Mouse (Mus musculus) midbrain, embryonic 13.5 days (tissue): ENCODE data around the gene Dus3l. TPM values are rescaled to one million over a fixed set of nuclear protein-coding genes. Genes with fewer than 3 reads are reported as not detected.

Source experiments
- ATAC-seq: fragments of 200-750 bp; cut with Nextera tagmentation; 2 replicates; pipeline ENCODE4 v1.8.0; 2017; ENCODE audit warnings: mild to moderate bottlenecking, moderate TSS enrichment, moderate library complexity
- H3K27ac ChIP-seq: fragments of 300-500 bp; sonication (generic); 2 replicates; pipeline ENCODE4 v1.5.1; 2015; ENCODE audit warnings: inconsistent platforms, mild to moderate bottlenecking, moderate library complexity
- H3K27me3 ChIP-seq: fragments of 300-500 bp; sonication (generic); 2 replicates; pipeline ENCODE4 v1.6.1; 2015; ENCODE audit warnings: mild to moderate bottlenecking, inconsistent platforms
- H3K36me3 ChIP-seq: fragments of 300-500 bp; sonication (generic); 2 replicates; pipeline ENCODE4 v1.6.1; 2015; ENCODE audit warnings: mild to moderate bottlenecking, inconsistent platforms
- H3K4me1 ChIP-seq: fragments of 300-500 bp; sonication (generic); replicated peaks from 2 replicates; pipeline ENCODE4 v1.6.1; 2015; ENCODE audit warnings: inconsistent platforms
- H3K4me2 ChIP-seq: fragments of 300-500 bp; sonication (generic); replicated peaks from 2 replicates; pipeline ENCODE4 v1.6.1; 2015; ENCODE audit warnings: moderate library complexity, mild to moderate bottlenecking, inconsistent platforms
- H3K4me3 ChIP-seq: fragments of 300-500 bp; sonication (generic); replicated peaks from 2 replicates; pipeline ENCODE4 v1.5.1; 2015; ENCODE audit warnings: mild to moderate bottlenecking, inconsistent platforms
- H3K9ac ChIP-seq: fragments of 300-500 bp; sonication (generic); replicated peaks from 2 replicates; pipeline ENCODE4 v1.6.1; 2015; ENCODE audit warnings: mild to moderate bottlenecking, inconsistent platforms
- H3K9me3 ChIP-seq: fragments of 300-500 bp; sonication (generic); 2 replicates; pipeline ENCODE4 v1.6.1; 2016; ENCODE audit warnings: mild to moderate bottlenecking, inconsistent platforms
- WGBS: fragments of 180-500 bp; shearing (Covaris S2); methylation state at CpG from one replicate; pipeline ENCODE4 v1.1.7; 2015; 5-methylcytosine and 5-hydroxymethylcytosine counted together
- polyA plus RNA-seq: library from polyadenylated mRNA; unstranded; fragments of >200 nt; fragmentation: Nextera tagmentation; extraction: Ambion mirVana; gene quantifications from 2 replicates; pipeline ENCODE4 v1.2.1, GENCODE M21; 2015

Dus3l gene
- polyA plus RNA-seq, 1 experiment from 2014 or later = 63.7 TPM

DNA sequence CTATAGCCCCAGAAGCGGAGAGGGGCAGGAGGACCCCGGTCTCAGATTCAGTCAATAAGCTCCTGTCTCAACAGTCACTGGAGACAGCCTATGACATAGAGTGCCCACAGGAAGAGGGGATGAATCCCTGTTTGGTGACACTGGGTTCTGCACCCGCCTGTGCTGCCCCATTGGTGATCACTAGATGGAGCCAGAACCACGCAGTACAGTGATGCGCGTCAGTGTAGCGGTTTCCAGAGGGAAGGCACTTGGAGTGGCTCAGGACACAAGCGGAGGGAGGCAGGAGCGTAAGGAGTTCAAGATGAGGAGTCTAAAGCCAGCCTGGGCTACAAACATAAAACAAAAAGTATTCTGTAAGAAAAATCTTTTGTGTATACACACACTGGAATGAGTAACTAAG, 44.0 kb downstream of the Dus3l start:
- peak; percentile 79 for ATAC-seq
- Histone ChIP-seq H3K9me3 (no peaks in the 10 kb centered on the region), H3K4me1 (peaks cover 43% of the 10 kb centered on the region), H3K27me3 (peaks cover 28% of the 10 kb centered on the region), H3K4me2 (no peak overlapping the region), H3K36me3 (no peaks in the 10 kb centered on the region), H3K27ac (no peak overlapping the region), H3K4me3 (no peak overlapping the region), H3K9ac (no peak overlapping the region)
- WGBS = 7% methylated on average over 9 of the region's 9 CpGs

DNA sequence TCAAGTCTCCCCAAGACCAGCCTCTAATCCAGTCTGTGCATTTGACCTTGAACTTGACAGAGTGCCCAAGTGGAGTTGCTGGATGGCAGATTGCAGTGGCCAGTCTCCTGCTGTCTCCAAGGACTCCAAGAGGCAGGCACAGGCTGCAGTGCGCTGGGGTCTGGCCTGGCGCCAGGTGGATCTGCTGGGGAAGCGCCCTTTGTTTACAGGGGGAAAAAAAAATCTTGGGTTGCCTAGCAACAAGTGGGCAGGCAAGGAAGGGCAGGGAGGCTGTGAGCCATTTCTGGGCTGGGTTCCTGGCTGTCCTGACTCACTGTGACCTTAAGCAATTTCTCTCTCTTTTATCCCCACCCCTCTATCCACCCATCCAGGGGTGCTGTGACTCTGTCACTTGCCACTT, 45.7 kb downstream of the Dus3l start:
- no peaks in the 10 kb centered on the region for H3K9me3 ChIP-seq
- no peak overlapping the region for H3K4me3 ChIP-seq
- peaks cover 29% of the 10 kb centered on the region for H3K27me3 ChIP-seq
- peak overlapping the region; percentile 67 for H3K27ac ChIP-seq
- H3K4me2 ChIP-seq = no peak overlapping the region; the same call in 1 of the 2 replicates
- peak overlapping the region; percentile 4; the same call in 1 of the 2 replicates for H3K9ac ChIP-seq
- peak; percentile 54 for ATAC-seq
- H3K36me3 ChIP-seq = no peaks in the 10 kb centered on the region
- peaks cover 58% of the 10 kb centered on the region for H3K4me1 ChIP-seq
- WGBS = 0% methylated on average over 3 of the region's 3 CpGs

DNA sequence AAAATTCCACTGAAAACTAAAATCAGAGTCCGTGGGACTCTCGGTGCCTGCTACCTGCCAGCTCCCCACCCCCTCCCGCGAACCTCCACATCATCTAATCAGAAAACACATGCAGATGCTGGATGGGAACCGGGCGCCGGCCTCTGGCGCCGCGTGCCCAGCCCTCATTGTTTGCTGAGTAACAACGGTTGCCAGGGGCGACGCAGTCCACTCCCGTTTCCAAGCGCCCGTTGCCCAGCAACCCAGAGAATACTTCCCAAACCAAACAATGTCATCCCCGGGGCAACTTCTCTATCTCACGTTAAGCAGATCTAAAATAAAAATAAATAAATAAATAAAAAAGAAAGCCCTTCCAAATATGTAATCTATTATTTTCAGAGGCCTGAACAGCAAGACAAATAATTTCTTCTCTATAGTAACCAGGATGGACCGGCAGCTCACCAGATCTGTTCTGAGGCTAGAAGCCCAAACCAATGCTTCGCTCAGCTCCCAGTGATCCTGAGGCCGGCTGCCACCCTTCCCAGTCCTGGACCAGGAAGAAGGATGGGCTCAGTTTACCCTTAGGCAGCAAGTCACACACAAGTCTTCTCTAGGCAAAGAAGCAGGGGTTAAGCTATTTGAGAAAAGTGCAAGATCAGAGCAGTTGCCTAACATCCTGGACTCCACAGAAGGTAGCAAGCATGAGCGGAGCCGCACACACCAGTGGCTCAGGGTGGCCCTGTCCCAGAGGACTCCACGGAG, 49.9 kb downstream of the Dus3l start:
- 6% methylated on average over 24 of the region's 24 CpGs for WGBS
- H3K4me2 ChIP-seq = peak overlapping the region; percentile 36
- no peak overlapping the region; the same call in 1 of the 2 replicates for H3K9ac ChIP-seq
- peak; percentile 80 for ATAC-seq
- H3K4me1 ChIP-seq = peaks cover 60% of the 10 kb centered on the region
- H3K36me3 ChIP-seq = no peaks in the 10 kb centered on the region
- H3K27me3 ChIP-seq = peaks cover 46% of the 10 kb centered on the region
- no peak overlapping the region; the same call in 1 of the 2 replicates for H3K4me3 ChIP-seq
- no peaks in the 10 kb centered on the region for H3K9me3 ChIP-seq
- peak overlapping the region; percentile 92 for H3K27ac ChIP-seq

DNA sequence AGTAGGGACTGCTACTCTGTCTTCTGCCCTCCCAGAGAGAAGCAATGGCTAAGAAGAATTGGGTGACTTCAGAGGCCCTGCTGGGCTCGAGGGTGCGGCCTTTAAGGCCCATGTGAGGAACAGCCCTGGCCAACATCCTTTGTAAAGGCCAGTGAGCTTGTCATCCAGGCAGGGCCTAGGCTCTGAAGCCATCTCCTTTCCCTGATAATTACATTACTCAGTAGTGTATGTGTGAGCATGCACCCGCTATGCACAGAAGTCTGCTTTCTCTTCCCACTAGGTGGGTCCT, 50.4 kb downstream of the Dus3l start:
- Histone ChIP-seq H3K9ac (no peak overlapping the region; the same call in 1 of the 2 replicates), H3K27ac (peak overlapping the region; percentile 92), H3K9me3 (no peaks in the 10 kb centered on the region), H3K36me3 (no peaks in the 10 kb centered on the region), H3K4me3 (no peak overlapping the region), H3K27me3 (peaks cover 51% of the 10 kb centered on the region), H3K4me1 (peaks cover 59% of the 10 kb centered on the region), H3K4me2 (peak overlapping the region; percentile 36)
- ATAC-seq = peak; percentile 1; the same call in 1 of the 2 replicates
- 37% methylated on average over 3 of the region's 3 CpGs for WGBS

DNA sequence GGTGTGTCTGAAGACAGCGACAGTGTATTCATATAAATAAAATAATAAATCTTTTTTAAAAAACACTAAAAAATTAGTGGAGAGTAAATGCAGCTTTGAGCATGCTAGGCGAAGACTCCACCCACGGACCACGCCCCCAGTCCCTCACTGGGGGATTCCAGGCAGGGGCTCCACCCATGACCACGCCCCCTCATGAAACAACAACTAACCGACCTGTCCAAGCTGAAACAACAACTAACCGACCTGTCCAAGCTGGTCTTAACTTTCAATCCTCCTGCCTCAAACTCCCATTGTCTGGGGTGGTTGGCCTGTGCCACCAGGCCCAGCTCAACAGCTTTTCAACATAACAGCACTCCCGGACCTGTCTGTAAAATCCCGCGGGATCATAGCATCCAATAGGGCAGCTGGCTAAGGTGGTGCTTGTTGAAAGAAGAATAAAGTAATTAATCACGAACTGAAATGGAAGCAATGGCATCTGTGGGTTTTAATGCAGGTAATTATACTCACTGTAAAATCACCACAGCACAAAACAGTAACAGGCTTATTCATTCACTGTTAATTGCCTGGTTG, 53.6 kb downstream of the Dus3l start:
- no peak overlapping the region for H3K9ac ChIP-seq
- H3K9me3 ChIP-seq = no peaks in the 10 kb centered on the region
- H3K4me3 ChIP-seq = no peak overlapping the region
- peaks cover 33% of the 10 kb centered on the region for H3K4me1 ChIP-seq
- no peaks in the 10 kb centered on the region for H3K36me3 ChIP-seq
- no peak for ATAC-seq
- peaks cover 32% of the 10 kb centered on the region for H3K27me3 ChIP-seq
- 35% methylated on average over 11 of the region's 11 CpGs for WGBS
- H3K4me2 ChIP-seq = no peak overlapping the region
- no peak overlapping the region for H3K27ac ChIP-seq

DNA sequence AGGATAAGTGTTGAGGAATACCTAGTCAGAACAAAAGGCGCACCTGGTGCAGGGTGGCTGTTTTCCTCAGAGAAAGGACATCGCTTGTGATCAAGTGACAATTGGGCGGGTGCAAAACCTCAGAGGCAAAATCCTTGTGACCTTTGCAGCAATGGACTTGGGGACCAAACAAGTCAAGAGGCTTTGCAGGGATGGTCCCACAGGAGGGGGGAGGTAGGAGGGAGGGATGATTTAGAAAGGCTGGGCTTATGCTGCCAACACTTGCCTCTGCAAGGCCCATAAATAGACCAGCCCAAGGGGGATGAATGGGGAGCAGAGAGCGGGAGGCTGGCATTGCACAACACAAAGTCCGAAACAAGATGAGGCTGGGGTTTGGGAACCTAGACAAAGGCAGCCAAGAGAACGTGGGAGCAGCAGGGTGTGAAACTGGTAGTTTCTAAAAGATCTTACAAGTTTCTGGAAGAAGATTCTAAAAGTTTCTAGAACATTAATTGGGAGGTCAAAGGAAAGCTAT, 54.5 kb downstream of the Dus3l start:
- Histone ChIP-seq H3K9me3 (no peaks in the 10 kb centered on the region), H3K4me2 (no peak overlapping the region), H3K4me3 (no peak overlapping the region), H3K4me1 (peaks cover 24% of the 10 kb centered on the region), H3K9ac (no peak overlapping the region), H3K27me3 (peaks cover 27% of the 10 kb centered on the region), H3K36me3 (no peaks in the 10 kb centered on the region), H3K27ac (no peak overlapping the region)
- WGBS = 61% methylated on average over 6 of the region's 6 CpGs
- no peak for ATAC-seq

Other genes with a start within 250 kb of the Dus3l start
- gene Gm20219, start 210.4 kb upstream of the Dus3l start, polyA plus RNA-seq = 0.90 and 1.3 TPM in 2 replicates
- 74.1 and 89.0 TPM in 2 replicates for gene Safb2, start 180.2 kb upstream of the Dus3l start, polyA plus RNA-seq
- 112 and 127 TPM in 2 replicates for gene Safb, start 179.9 kb upstream of the Dus3l start, polyA plus RNA-seq
- 198 and 199 TPM in 2 replicates for gene 2410015M20Rik, start 155.0 kb upstream of the Dus3l start, polyA plus RNA-seq
- gene Rpl36, start 151.3 kb upstream of the Dus3l start, polyA plus RNA-seq = 1,197 and 1,215 TPM in 2 replicates
- 40.9 and 43.4 TPM in 2 replicates for gene Lonp1, start 137.9 kb upstream of the Dus3l start, polyA plus RNA-seq
- 1.8 and 2.0 TPM in 2 replicates for gene Catsperd, start 136.6 kb upstream of the Dus3l start, polyA plus RNA-seq
- gene Ranbp3, start 91.5 kb upstream of the Dus3l start, polyA plus RNA-seq = 108 and 109 TPM in 2 replicates
- 465 and 479 TPM in 2 replicates for gene Ndufa11, start 47.0 kb upstream of the Dus3l start, polyA plus RNA-seq
- gene Vmac, start 46.7 kb upstream of the Dus3l start, polyA plus RNA-seq = 15.5 and 18.2 TPM in 2 replicates
- 2.9 and 4.0 TPM in 2 replicates for gene Nrtn, start 7.2 kb upstream of the Dus3l start, polyA plus RNA-seq
- gene Prr22, start 5.5 kb downstream of the Dus3l start, polyA plus RNA-seq = 1.7 and 1.9 TPM in 2 replicates
- 4.0 and 6.3 TPM in 2 replicates for gene Rfx2, start 66.3 kb downstream of the Dus3l start, polyA plus RNA-seq
- not detected in 2 replicates for gene Acsbg2, start 109.7 kb downstream of the Dus3l start, polyA plus RNA-seq
- gene 1700061G19Rik, start 110.7 kb downstream of the Dus3l start, polyA plus RNA-seq = 0.43 and 0.74 TPM in 2 replicates
- 74.6 and 90.0 TPM in 2 replicates for gene Mllt1, start 170.7 kb downstream of the Dus3l start, polyA plus RNA-seq
- gene Acer1, start 217.4 kb downstream of the Dus3l start, polyA plus RNA-seq = not detected in 2 replicates
- gene Clpp, start 225.5 kb downstream of the Dus3l start, polyA plus RNA-seq = 168 and 174 TPM in 2 replicates
- 40.2 and 45.5 TPM in 2 replicates for gene Alkbh7, start 232.6 kb downstream of the Dus3l start, polyA plus RNA-seq
- gene Pspn, start 235.3 kb downstream of the Dus3l start, polyA plus RNA-seq = 0.64 TPM in 1 of 2 replicates, not detected in the other
- 68.0 and 74.8 TPM in 2 replicates for gene Gtf2f1, start 246.5 kb downstream of the Dus3l start, polyA plus RNA-seq
- 0.28 and 0.75 TPM in 2 replicates for gene Gm17949, start 246.7 kb downstream of the Dus3l start, polyA plus RNA-seq